Mouse (Mus musculus) cerebellum, adult 9-11 months (tissue): ENCODE measurements at regions not wholly inside any gene's neighbourhood (a gene's known extent, or its start where the extent isn't known, plus 50 kb on each side); places are given as distances from the start of the nearest gene placed in this dataset.
"Not testable (repeated sequence)": the region's sequence is repeated elsewhere in the genome, so short reads cannot be mapped to it uniquely, and the experiment has no call there.

Experiments used
- DNase-seq: peaks from one replicate; pipeline ENCODE4 v3.0.0; 2022

- DNase-seq, result peak; percentile 46
These were observed 54.0 kb upstream of the Pax1 start for GRCm38 (mm10) chr2:147307488-147308386.

- no peak for DNase-seq
These were observed 55.0 kb upstream of the Pax1 start for GRCm38 (mm10) chr2:147306728-147307127.

- DNase-seq, result peak; percentile 6
These were observed 56.5 kb upstream of the Pax1 start for GRCm38 (mm10) chr2:147305262-147305661.

- DNase-seq, result no peak
These were observed 61.2 kb upstream of the Pax1 start for GRCm38 (mm10) chr2:147300503-147300902.

GRCm38 (mm10) chr2:147299359-147299758, 62.4 kb upstream of the Pax1 start:
- no peak for DNase-seq

- peak; percentile 76 for DNase-seq
These were observed 63.2 kb upstream of the Pax1 start for GRCm38 (mm10) chr2:147298499-147298896.

GRCm38 (mm10) chr2:147297876-147298498, 63.7 kb upstream of the Pax1 start:
- no peak for DNase-seq

GRCm38 (mm10) chr2:147294926-147295325, 66.8 kb upstream of the Pax1 start:
- DNase-seq, result not testable (repeated sequence)

- no peak for DNase-seq
These were observed 68.4 kb upstream of the Pax1 start for GRCm38 (mm10) chr2:147293294-147293688.

- DNase-seq, result no peak
These were observed 69.1 kb upstream of the Pax1 start for GRCm38 (mm10) chr2:147292387-147293293.

GRCm38 (mm10) chr2:147283390-147283789, 78.3 kb upstream of the Pax1 start:
- no peak for DNase-seq

GRCm38 (mm10) chr2:147277636-147278035, 83.6 kb upstream of the Nkx2-2 start:
- no peak for DNase-seq

- DNase-seq, result no peak
These were observed 75.1 kb upstream of the Nkx2-2 start for GRCm38 (mm10) chr2:147269171-147269570.

GRCm38 (mm10) chr2:147267901-147268300, 73.9 kb upstream of the Nkx2-2 start:
- DNase-seq, result no peak

- DNase-seq, result no peak
These were observed 73.2 kb upstream of the Nkx2-2 start for GRCm38 (mm10) chr2:147267257-147267656.

- DNase-seq, result peak; percentile 10
These were observed 62.7 kb upstream of the Nkx2-2 start for GRCm38 (mm10) chr2:147256696-147257095.

- no peak for DNase-seq
These were observed 60.9 kb upstream of the Nkx2-2 start for GRCm38 (mm10) chr2:147254944-147255343.

- DNase-seq, result peak; percentile 21
These were observed 60.1 kb upstream of the Nkx2-2 start for GRCm38 (mm10) chr2:147254137-147254536.

GRCm38 (mm10) chr2:147247981-147248514, 54.0 kb upstream of the Nkx2-2 start:
- no peak for DNase-seq

- DNase-seq, result no peak
These were observed 53.2 kb upstream of the Nkx2-2 start for GRCm38 (mm10) chr2:147247238-147247637.

GRCm38 (mm10) chr2:147244406-147244805, 50.4 kb upstream of the Nkx2-2 start:
- DNase-seq, result no peak
